Mouse (Mus musculus) hindbrain, embryonic 10.5 days (tissue): ENCODE measurements around the gene Klf3. TPM values are rescaled to one million over a fixed set of nuclear protein-coding genes. Genes with fewer than 3 reads are reported as not detected.

ENCODE experiments used
- DNase-seq: peaks from one replicate; pipeline ENCODE4 v3.0.0-alpha.2; 2017; ENCODE audit warnings: low spot score
- H3K27ac ChIP-seq: fragments of 300-500 bp; sonication (generic); 2 replicates; pipeline ENCODE4 v1.5.1; 2016; ENCODE audit warnings: mild to moderate bottlenecking, moderate library complexity
- H3K27me3 ChIP-seq: fragments of 300-500 bp; sonication (generic); 2 replicates; pipeline ENCODE4 v1.6.1; 2016; ENCODE audit warnings: mild to moderate bottlenecking; ENCODE audit not compliant: poor library complexity, insufficient read depth, severe bottlenecking
- H3K36me3 ChIP-seq: fragments of 300-500 bp; sonication (generic); 2 replicates; pipeline ENCODE4 v1.6.1; 2016; ENCODE audit warnings: mild to moderate bottlenecking, moderate library complexity
- H3K4me1 ChIP-seq: fragments of 300-500 bp; sonication (generic); replicated peaks from 2 replicates; pipeline ENCODE4 v1.6.1; 2016; ENCODE audit warnings: mild to moderate bottlenecking
- H3K4me3 ChIP-seq: fragments of 300-500 bp; sonication (generic); 2 replicates; pipeline ENCODE4 v1.5.1; 2016; ENCODE audit warnings: mild to moderate bottlenecking, moderate library complexity
- H3K9me3 ChIP-seq: fragments of 300-500 bp; sonication (generic); 2 replicates; pipeline ENCODE4 v1.6.1; 2016; ENCODE audit warnings: mild to moderate bottlenecking, moderate library complexity
- WGBS: fragments of 180-500 bp; shearing (Covaris S2); methylation state at CpG from one replicate; pipeline ENCODE4 v1.1.7; 2016; 5-methylcytosine and 5-hydroxymethylcytosine counted together
- polyA plus RNA-seq: library from polyadenylated mRNA; unstranded; fragments of >200 nt; fragmentation: Nextera tagmentation; extraction: Ambion mirVana; gene quantifications from 2 replicates; pipeline ENCODE4 v1.2.1, GENCODE M21; 2016

Klf3 gene
- polyA plus RNA-seq, 1 experiment from 2014 or later: 57.1 TPM

DNA sequence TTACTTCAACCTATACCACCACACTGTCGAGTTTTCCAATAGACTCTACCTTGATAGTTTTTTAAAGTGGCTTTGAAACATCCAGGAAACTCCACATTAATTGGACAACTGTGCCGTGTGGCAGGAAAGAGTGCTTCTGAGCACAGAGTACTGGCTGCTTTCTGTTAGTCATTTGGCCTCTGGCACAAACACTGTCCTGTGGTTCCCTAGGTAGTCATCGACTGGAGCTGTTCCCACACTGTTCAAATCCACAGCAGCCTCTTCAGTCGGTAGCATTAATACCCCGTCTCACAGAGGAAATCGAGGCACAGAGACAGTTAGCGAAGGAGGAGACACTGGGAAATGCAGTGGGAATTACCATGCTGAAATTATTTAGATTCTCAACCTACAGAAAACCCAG is 22.3 kb downstream of the Klf3 start:
- no peak for DNase-seq
- Histone ChIP-seq H3K4me3 (no peak overlapping the region), H3K27me3 (no peaks in the 10 kb centered on the region), H3K9me3 (no peaks in the 10 kb centered on the region), H3K27ac (no peak overlapping the region), H3K4me1 (no peaks in the 10 kb centered on the region), H3K36me3 (peaks cover 98% of the 10 kb centered on the region)
- WGBS: 96% methylated on average over 7 of the region's 7 CpGs

DNA sequence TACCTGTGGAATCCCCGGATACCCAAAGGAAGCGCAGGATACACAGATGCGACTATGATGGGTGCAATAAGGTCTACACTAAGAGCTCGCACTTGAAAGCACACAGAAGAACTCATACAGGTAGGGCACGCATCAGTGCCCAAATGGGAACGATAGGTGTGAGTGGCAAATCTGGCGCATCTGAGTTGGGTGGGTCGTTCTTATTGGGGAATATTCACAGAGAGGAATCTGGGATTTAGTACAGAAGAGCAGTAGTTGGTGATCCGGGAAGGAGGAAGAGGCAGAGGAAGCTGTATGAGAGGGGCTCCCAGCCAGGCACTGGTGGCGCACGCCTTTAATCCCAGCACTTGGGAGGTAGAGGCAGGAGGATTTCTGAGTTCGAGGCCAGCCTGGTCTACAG is 24.0 kb downstream of the Klf3 start:
- Histone ChIP-seq H3K9me3 (no peaks in the 10 kb centered on the region), H3K4me3 (no peak overlapping the region), H3K27me3 (no peaks in the 10 kb centered on the region), H3K4me1 (0 out of 2 replicates have a peak, but pooled peaks cover 3% of the 10 kb centered on the region), H3K36me3 (peaks cover 96% of the 10 kb centered on the region), H3K27ac (no peak overlapping the region)
- no peak for DNase-seq
- whole genome bisulfite sequencing: 97% methylated on average over 12 of the region's 12 CpGs

DNA sequence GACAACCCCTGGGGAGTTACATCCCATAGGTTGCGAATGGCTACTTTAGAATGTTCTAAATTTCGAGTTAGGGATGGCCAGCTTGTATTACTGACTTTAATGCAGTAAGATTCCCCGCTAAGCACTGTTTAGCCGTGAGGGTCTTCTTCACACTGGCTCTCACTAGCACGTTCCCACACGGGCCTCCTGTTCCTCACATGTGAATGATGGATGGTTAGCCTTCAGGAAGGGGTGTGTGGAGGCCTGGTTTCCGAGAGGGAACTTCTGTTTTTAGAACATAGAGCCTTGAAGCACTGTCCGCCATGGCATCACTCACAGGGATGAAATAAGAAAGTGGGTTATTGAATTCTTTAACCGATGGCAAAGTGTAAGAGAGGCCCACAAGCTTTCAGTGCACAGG is 25.1 kb downstream of the Klf3 start:
- no peaks in the 10 kb centered on the region for H3K27me3 ChIP-seq
- WGBS: 91% methylated on average over 9 of the region's 9 CpGs
- H3K4me3 ChIP-seq: no peak overlapping the region
- no peaks in the 10 kb centered on the region for H3K9me3 ChIP-seq
- no peak overlapping the region for H3K27ac ChIP-seq
- H3K4me1 ChIP-seq: 0 out of 2 replicates have a peak, but pooled peaks cover 3% of the 10 kb centered on the region
- peaks cover 95% of the 10 kb centered on the region for H3K36me3 ChIP-seq
- no peak for DNase-seq

DNA sequence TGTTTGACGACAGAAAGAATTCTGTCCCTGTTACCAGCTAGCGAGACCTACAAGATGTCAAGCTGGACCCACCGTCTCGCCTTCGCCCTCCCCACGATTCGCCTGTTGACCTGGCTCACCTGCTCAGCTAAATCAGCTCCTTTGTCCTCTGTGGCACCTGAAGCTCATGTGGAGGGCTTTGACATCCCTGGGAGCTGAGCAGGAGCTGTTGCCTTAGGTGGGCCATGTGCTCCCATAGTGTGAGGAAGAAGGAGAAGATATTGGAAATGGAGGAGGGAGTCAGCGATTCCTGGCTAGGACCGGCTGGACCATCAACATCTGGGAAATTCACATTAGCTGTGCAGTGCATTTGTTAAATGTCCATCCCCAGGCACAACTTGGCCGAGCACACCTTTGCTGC is 26.4 kb downstream of the Klf3 start:
- no peak overlapping the region for H3K4me3 ChIP-seq
- no peak for DNase-seq
- no peak overlapping the region for H3K27ac ChIP-seq
- H3K4me1 ChIP-seq: 0 out of 2 replicates have a peak, but pooled peaks cover 3% of the 10 kb centered on the region
- no peaks in the 10 kb centered on the region for H3K27me3 ChIP-seq
- 96% methylated on average over 10 of the region's 10 CpGs for WGBS
- no peaks in the 10 kb centered on the region for H3K9me3 ChIP-seq
- peaks cover 85% of the 10 kb centered on the region for H3K36me3 ChIP-seq

DNA sequence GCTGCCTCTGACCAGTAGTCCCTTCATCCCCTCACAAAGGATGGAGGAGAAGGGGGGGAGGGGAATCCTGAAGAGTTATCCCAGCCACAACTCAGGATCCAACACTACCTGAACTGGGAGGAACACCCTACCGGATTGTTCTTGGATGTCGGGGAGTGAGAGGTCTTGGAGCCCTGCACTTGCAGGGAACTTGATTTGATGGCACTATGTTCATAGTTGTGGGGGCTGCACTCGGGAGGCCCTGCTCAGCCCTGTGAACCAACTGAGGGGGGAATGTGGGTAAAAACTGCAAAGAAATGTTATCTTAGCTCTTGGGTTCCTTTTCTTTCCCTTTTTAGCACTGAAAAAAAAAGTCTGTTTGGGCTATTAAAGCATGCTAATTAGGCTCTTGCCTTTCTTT is 27.6 kb downstream of the Klf3 start:
- no peak overlapping the region for H3K4me3 ChIP-seq
- H3K27me3 ChIP-seq: no peaks in the 10 kb centered on the region
- H3K36me3 ChIP-seq: peaks cover 74% of the 10 kb centered on the region
- no peak for DNase-seq
- WGBS: 86% methylated on average over 3 of the region's 3 CpGs
- H3K9me3 ChIP-seq: no peaks in the 10 kb centered on the region
- H3K4me1 ChIP-seq: 0 out of 2 replicates have a peak, but pooled peaks cover 3% of the 10 kb centered on the region
- H3K27ac ChIP-seq: no peak overlapping the region

DNA sequence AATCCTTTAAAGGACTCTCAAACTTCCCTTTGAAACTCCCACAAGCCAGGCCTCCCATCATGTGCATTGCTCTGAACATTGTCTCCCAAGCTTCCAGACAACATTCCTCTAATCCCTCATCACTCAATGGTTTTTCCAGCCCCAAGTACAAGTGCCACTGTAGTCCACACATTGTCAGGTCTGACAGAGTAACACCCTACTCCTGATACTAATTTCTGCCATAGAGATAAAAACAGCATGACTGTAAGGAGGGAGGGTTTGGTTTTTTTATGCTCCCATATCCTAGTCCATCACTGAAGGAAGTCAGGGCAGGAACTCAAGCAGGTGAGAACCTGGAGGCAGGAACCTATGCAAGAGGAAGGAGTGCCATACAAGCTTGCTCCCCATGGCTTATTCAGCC is 30.2 kb downstream of the Klf3 start:
- peaks cover 47% of the 10 kb centered on the region for H3K36me3 ChIP-seq
- 0 out of 2 replicates have a peak, but pooled peaks cover 4% of the 10 kb centered on the region for H3K9me3 ChIP-seq
- H3K4me1 ChIP-seq: 0 out of 2 replicates have a peak, but pooled peaks cover 3% of the 10 kb centered on the region
- no peaks in the 10 kb centered on the region for H3K27me3 ChIP-seq
- DNase-seq: no peak
- no peak overlapping the region for H3K27ac ChIP-seq
- H3K4me3 ChIP-seq: no peak overlapping the region

DNA sequence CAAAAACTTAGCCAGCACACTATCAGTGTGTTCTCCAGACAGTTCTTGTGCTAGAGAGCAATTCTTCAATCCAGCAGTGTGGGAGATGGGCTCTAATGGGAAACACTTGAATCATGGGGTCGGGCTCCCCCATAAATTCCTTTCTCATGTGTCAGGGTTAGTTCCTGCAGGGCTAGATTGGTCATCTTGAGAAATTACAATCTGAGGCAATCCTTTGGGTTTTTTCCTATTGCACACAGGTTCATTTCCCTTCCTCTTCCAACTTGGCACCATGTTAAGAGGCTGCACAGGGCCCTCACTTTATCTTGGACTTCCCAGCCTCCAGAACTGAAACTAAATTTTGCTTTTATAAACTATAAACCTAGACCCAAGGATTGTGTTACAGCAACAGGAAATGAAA is 31.0 kb downstream of the Klf3 start:
- no peaks in the 10 kb centered on the region for H3K27me3 ChIP-seq
- H3K4me1 ChIP-seq: 0 out of 2 replicates have a peak, but pooled peaks cover 3% of the 10 kb centered on the region
- no peak overlapping the region for H3K4me3 ChIP-seq
- WGBS: 89% methylated on average over 1 of the region's 1 CpGs
- no peak overlapping the region for H3K27ac ChIP-seq
- peaks cover 39% of the 10 kb centered on the region for H3K36me3 ChIP-seq
- H3K9me3 ChIP-seq: 0 out of 2 replicates have a peak, but pooled peaks cover 4% of the 10 kb centered on the region
- no peak for DNase-seq

DNA sequence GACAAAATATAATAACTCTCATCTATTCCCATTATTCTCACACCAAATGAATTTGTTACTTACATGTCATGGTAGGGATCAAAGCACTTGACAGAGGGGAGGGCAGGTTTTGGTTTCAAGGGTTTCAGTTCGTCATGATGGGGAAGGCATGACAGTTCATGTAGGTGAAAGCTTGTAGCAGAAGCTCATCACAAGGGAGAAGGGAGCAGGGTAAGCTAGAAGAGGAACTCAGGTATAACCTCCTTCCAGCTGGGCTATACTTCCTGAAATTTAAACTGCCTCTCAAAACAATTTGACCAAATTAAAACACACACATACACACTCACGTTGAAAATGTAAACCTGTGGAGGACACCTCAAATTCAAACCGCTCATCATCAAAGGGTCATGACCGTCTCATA is 32.1 kb downstream of the Klf3 start:
- peaks cover 28% of the 10 kb centered on the region for H3K36me3 ChIP-seq
- H3K4me3 ChIP-seq: no peak overlapping the region
- no peaks in the 10 kb centered on the region for H3K27me3 ChIP-seq
- H3K27ac ChIP-seq: no peak overlapping the region
- 0 out of 2 replicates have a peak, but pooled peaks cover 4% of the 10 kb centered on the region for H3K9me3 ChIP-seq
- peaks cover 3% of the 10 kb centered on the region; the same call in 1 of the 2 replicates for H3K4me1 ChIP-seq
- no peak for DNase-seq
- 89% methylated on average over 4 of the region's 4 CpGs for WGBS

DNA sequence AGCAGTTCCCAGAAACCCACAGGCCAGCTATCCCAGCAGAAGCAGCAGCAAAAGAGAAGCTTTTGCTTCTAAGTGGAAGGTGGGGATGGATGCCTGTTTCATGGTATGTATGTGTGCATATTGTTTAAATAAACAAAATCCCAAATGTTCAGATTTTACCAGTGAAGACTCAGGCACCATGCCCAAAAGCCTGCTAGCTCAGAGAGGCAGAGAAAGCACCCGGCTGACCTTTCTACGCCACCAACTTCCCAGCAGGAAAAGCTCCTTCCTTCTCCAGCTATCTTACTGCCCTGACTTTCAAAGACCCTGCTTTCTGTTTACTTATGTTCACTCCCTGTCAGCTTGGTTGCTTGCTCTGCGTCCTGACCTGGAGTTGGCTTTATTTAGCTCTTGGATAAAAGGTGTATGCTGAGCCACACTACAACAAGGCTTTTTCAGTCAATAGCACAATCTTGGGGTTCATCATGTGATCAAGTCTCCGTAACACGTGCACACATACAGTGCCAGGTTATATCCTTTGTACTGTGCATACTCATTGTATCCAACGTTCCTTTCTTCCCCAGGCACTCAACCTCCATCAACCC is 35.9 kb downstream of the Klf3 start:
- Histone ChIP-seq H3K4me1 (no peaks in the 10 kb centered on the region; the same call in 1 of the 2 replicates), H3K27me3 (no peaks in the 10 kb centered on the region), H3K4me3 (no peak overlapping the region), H3K9me3 (peaks cover 9% of the 10 kb centered on the region; the same call in 1 of the 2 replicates), H3K27ac (no peak overlapping the region), H3K36me3 (no peaks in the 10 kb centered on the region)
- WGBS: 83% methylated on average over 6 of the region's 6 CpGs
- DNase-seq: no peak

DNA sequence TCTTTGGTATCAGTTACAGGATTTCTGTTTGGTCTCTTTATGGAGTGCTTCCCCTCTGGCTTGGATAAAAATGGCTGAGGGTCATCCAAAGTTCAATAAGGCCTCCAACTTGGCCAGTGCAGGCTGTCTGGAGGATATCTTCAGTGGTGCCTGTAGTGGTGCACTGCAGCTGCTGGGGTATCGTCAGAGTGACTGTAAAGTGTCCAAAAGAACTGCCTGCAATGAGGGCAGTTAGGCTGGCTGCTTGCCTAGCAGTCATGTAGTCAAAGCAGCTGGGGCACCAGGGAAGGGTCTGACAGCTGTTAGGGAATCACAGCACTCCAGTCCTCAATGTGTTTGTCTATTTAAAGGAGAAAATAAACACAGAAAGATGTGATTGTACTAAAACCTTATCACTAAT is 36.9 kb downstream of the Klf3 start:
- Histone ChIP-seq H3K27me3 (no peaks in the 10 kb centered on the region), H3K9me3 (peaks cover 11% of the 10 kb centered on the region; the same call in 1 of the 2 replicates), H3K4me1 (no peaks in the 10 kb centered on the region; the same call in 1 of the 2 replicates), H3K36me3 (no peaks in the 10 kb centered on the region), H3K27ac (no peak overlapping the region), H3K4me3 (no peak overlapping the region)
- no peak for DNase-seq
- 71% methylated on average over 1 of the region's 1 CpGs for WGBS

DNA sequence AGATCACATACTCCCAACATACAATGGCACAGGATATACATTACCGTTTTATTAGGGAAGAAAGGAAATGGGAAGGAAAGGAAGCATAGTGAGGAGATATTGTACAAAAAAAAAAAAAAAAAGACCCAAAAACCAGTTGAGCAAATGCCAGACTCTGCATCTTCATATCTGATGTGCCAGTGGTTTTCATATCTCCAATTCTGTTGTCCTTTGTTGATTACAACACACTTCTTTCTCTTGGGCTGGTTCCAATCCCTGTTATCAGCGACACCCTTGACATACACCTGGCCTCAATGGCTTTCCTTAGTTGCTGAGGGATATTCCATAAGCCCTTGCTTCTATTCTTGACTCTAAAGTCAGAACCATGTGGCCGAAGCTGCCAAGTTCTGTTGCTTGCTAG is 41.4 kb downstream of the Klf3 start:
- no peak overlapping the region for H3K27ac ChIP-seq
- WGBS: 90% methylated on average over 3 of the region's 3 CpGs
- H3K4me3 ChIP-seq: no peak overlapping the region
- H3K4me1 ChIP-seq: no peaks in the 10 kb centered on the region; the same call in 1 of the 2 replicates
- H3K9me3 ChIP-seq: peaks cover 8% of the 10 kb centered on the region; the same call in 1 of the 2 replicates
- DNase-seq: no peak
- no peaks in the 10 kb centered on the region for H3K36me3 ChIP-seq
- no peaks in the 10 kb centered on the region for H3K27me3 ChIP-seq

DNA sequence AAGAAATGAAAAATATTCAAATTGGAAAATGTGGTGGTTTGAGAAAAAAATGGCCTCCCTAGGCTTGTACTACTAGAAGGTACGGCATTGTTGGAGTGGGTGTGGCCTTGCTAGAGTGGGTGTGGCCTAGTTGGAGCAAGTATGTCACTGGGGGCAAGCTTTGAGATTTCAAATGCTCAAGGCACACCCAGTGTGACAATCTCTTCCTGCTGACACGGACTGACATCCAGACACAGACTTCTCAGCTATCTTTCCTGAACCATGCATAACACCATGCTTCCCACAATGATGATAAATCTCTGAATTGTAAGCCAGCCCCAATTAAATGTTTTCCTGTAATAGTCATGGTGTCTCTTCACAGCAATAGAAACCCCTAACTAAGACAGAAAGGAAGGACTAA is 44.1 kb downstream of the Klf3 start:
- DNase-seq: no peak
- 69% methylated on average over 2 of the region's 2 CpGs for WGBS
- no peaks in the 10 kb centered on the region for H3K36me3 ChIP-seq
- H3K27me3 ChIP-seq: no peaks in the 10 kb centered on the region
- peaks cover 8% of the 10 kb centered on the region; the same call in 1 of the 2 replicates for H3K9me3 ChIP-seq
- no peak overlapping the region for H3K27ac ChIP-seq
- no peak overlapping the region for H3K4me3 ChIP-seq
- H3K4me1 ChIP-seq: no peaks in the 10 kb centered on the region

DNA sequence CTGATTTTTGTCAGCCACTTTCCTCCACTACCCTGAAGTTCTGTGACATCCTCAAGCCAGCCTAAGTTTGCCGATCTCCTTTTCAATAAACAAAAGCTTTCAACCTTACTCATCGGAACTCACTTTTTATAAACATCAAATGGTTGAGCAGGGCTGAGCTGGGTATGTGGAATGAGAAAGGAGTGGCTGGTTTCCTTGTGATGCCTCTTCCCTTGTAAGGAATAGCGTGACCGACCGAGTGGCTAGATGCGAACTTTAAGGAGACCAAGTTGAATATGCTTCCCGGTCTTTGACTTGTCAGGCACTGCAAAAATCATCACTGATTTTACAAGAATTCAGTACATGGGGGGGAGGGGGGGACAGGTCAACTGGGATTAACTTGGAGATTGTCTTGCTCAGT is 46.7 kb downstream of the Klf3 start:
- Histone ChIP-seq H3K27me3 (no peaks in the 10 kb centered on the region), H3K9me3 (peaks cover 1% of the 10 kb centered on the region), H3K4me3 (no peak overlapping the region), H3K36me3 (no peaks in the 10 kb centered on the region), H3K27ac (no peak overlapping the region), H3K4me1 (no peaks in the 10 kb centered on the region)
- DNase-seq: no peak
- 87% methylated on average over 7 of the region's 7 CpGs for WGBS
